Mouse (Mus musculus): Measurements from ENCODE around the gene Rbm46. TPM values are rescaled to one million over a fixed set of nuclear protein-coding genes. Genes with fewer than 3 reads are reported as not detected.

Rbm46 gene
- 0.56 and 0.84 TPM in 2 replicates for polyA plus RNA-seq (2015; fragmentation: Nextera tagmentation; extraction: Ambion mirVana)

- 21% methylated on average over 36 of the region's 36 CpGs for WGBS (ENCODE audit: insufficient replicate concordance)
- Histone ChIP-seq H3K36me3 (ENCODE audit: control insufficient read depth, insufficient read depth) (no peaks in the 10 kb centered on the region), H3K27me3 (ENCODE audit: control insufficient read depth, insufficient read depth, low read depth, low read length) (peaks cover 16% of the 10 kb centered on the region), H3K4me2 (ENCODE audit: low read depth, low read length) (peak within 1 kb of the TSS; percentile 47), H3K4me3 (ENCODE audit: low read depth, low read length) (peak within 1 kb of the TSS; percentile 36), H3K4me1 (ENCODE audit: control insufficient read depth, low read depth, low read length) (no peaks in the 10 kb centered on the region), H3K9ac (ENCODE audit: low read depth, low read length) (no peak within 1 kb of the TSS), H3K9me3 (replicated peaks; ENCODE audit: control insufficient read depth, low read length) (no peaks in the 10 kb centered on the region), H3K27ac (ENCODE audit: low read length) (no peak within 1 kb of the TSS)
- ATAC-seq (ENCODE audit: low read depth) = peak; percentile 51; the same call in 1 of the 2 replicates
These were observed at the start of gene Rbm46 for GRCm38 (mm10) chr3:82876372-82876739. Rbm46 (minus strand) TSS chr3:82876483.

- Histone ChIP-seq H3K4me3 (ENCODE audit: low read depth, low read length) (no peak overlapping the region), H3K4me2 (ENCODE audit: low read depth, low read length) (no peak overlapping the region), H3K9me3 (replicated peaks; ENCODE audit: control insufficient read depth, low read length) (no peaks in the 10 kb centered on the region), H3K27ac (ENCODE audit: low read length) (no peak overlapping the region), H3K27me3 (ENCODE audit: control insufficient read depth, insufficient read depth, low read depth, low read length) (no peaks in the 10 kb centered on the region), H3K9ac (ENCODE audit: low read depth, low read length) (no peak overlapping the region), H3K36me3 (ENCODE audit: control insufficient read depth, insufficient read depth) (no peaks in the 10 kb centered on the region), H3K4me1 (ENCODE audit: control insufficient read depth, low read depth, low read length) (no peaks in the 10 kb centered on the region)
- WGBS (ENCODE audit: insufficient replicate concordance) = 34% methylated on average over 1 of the region's 1 CpGs
- no peak for ATAC-seq (ENCODE audit: low read depth)
These were observed 39.3 kb upstream of the Rbm46 start for GRCm38 (mm10) chr3:82915632-82916031.

- ATAC-seq (ENCODE audit: low read depth) = no peak
- no peak overlapping the region for H3K27ac ChIP-seq (ENCODE audit: low read length)
- no peaks in the 10 kb centered on the region for H3K36me3 ChIP-seq (ENCODE audit: control insufficient read depth, insufficient read depth)
- H3K9ac ChIP-seq (ENCODE audit: low read depth, low read length) = no peak overlapping the region
- H3K4me3 ChIP-seq (ENCODE audit: low read depth, low read length) = no peak overlapping the region
- no peaks in the 10 kb centered on the region for H3K4me1 ChIP-seq (ENCODE audit: control insufficient read depth, low read depth, low read length)
- no peak overlapping the region for H3K4me2 ChIP-seq (ENCODE audit: low read depth, low read length)
- 36% methylated on average over 2 of the region's 2 CpGs for WGBS (ENCODE audit: insufficient replicate concordance)
- H3K9me3 ChIP-seq (replicated peaks; ENCODE audit: control insufficient read depth, low read length) = no peaks in the 10 kb centered on the region
- H3K27me3 ChIP-seq (ENCODE audit: control insufficient read depth, insufficient read depth, low read depth, low read length) = peaks cover 9% of the 10 kb centered on the region
These were observed 32.4 kb upstream of the Rbm46 start for GRCm38 (mm10) chr3:82908671-82909070.

GRCm38 (mm10) chr3:82904211-82904908 is 28.1 kb upstream of the Rbm46 start:
- Histone ChIP-seq H3K27me3 (ENCODE audit: control insufficient read depth, insufficient read depth, low read depth, low read length) (peaks cover 19% of the 10 kb centered on the region), H3K4me1 (ENCODE audit: control insufficient read depth, low read depth, low read length) (no peaks in the 10 kb centered on the region), H3K9me3 (replicated peaks; ENCODE audit: control insufficient read depth, low read length) (no peaks in the 10 kb centered on the region), H3K4me3 (ENCODE audit: low read depth, low read length) (peak overlapping the region; percentile 38), H3K27ac (ENCODE audit: low read length) (no peak overlapping the region), H3K4me2 (ENCODE audit: low read depth, low read length) (peak overlapping the region; percentile 53), H3K9ac (ENCODE audit: low read depth, low read length) (no peak overlapping the region), H3K36me3 (ENCODE audit: control insufficient read depth, insufficient read depth) (no peaks in the 10 kb centered on the region)
- 2% methylated on average over 31 of the region's 31 CpGs for WGBS (ENCODE audit: insufficient replicate concordance)
- no peak for ATAC-seq (ENCODE audit: low read depth)

GRCm38 (mm10) chr3:82903613-82904205 is 27.4 kb upstream of the Rbm46 start, which contains the start of gene Lrat:
Lrat (minus strand) TSS chr3:82903973.
- Histone ChIP-seq H3K4me2 (ENCODE audit: low read depth, low read length) (peak within 1 kb of the TSS; percentile 53), H3K9me3 (replicated peaks; ENCODE audit: control insufficient read depth, low read length) (no peaks in the 10 kb centered on the region), H3K27me3 (ENCODE audit: control insufficient read depth, insufficient read depth, low read depth, low read length) (peaks cover 19% of the 10 kb centered on the region), H3K27ac (ENCODE audit: low read length) (no peak within 1 kb of the TSS), H3K4me1 (ENCODE audit: control insufficient read depth, low read depth, low read length) (no peaks in the 10 kb centered on the region), H3K9ac (ENCODE audit: low read depth, low read length) (no peak within 1 kb of the TSS), H3K4me3 (ENCODE audit: low read depth, low read length) (peak within 1 kb of the TSS; percentile 38), H3K36me3 (ENCODE audit: control insufficient read depth, insufficient read depth) (no peaks in the 10 kb centered on the region)
- peak; percentile 50 for ATAC-seq (ENCODE audit: low read depth)
- WGBS (ENCODE audit: insufficient replicate concordance) = 2% methylated on average over 35 of the region's 35 CpGs

- no peaks in the 10 kb centered on the region for H3K36me3 ChIP-seq (ENCODE audit: control insufficient read depth, insufficient read depth)
- H3K4me3 ChIP-seq (ENCODE audit: low read depth, low read length) = peak overlapping the region; percentile 38
- no peak overlapping the region for H3K27ac ChIP-seq (ENCODE audit: low read length)
- no peaks in the 10 kb centered on the region for H3K9me3 ChIP-seq (replicated peaks; ENCODE audit: control insufficient read depth, low read length)
- H3K27me3 ChIP-seq (ENCODE audit: control insufficient read depth, insufficient read depth, low read depth, low read length) = peaks cover 19% of the 10 kb centered on the region
- H3K4me2 ChIP-seq (ENCODE audit: low read depth, low read length) = peak overlapping the region; percentile 53
- no peak overlapping the region for H3K9ac ChIP-seq (ENCODE audit: low read depth, low read length)
- ATAC-seq (ENCODE audit: low read depth) = no peak
- H3K4me1 ChIP-seq (ENCODE audit: control insufficient read depth, low read depth, low read length) = no peaks in the 10 kb centered on the region
- 14% methylated on average over 20 of the region's 20 CpGs for WGBS (ENCODE audit: insufficient replicate concordance)
These were observed 26.7 kb upstream of the Rbm46 start for GRCm38 (mm10) chr3:82902757-82903612.

GRCm38 (mm10) chr3:82888842-82889241 is 12.6 kb upstream of the Rbm46 start:
- Histone ChIP-seq H3K9ac (ENCODE audit: low read depth, low read length) (no peak overlapping the region), H3K36me3 (ENCODE audit: control insufficient read depth, insufficient read depth) (no peaks in the 10 kb centered on the region), H3K4me2 (ENCODE audit: low read depth, low read length) (no peak overlapping the region), H3K27me3 (ENCODE audit: control insufficient read depth, insufficient read depth, low read depth, low read length) (no peaks in the 10 kb centered on the region), H3K4me3 (ENCODE audit: low read depth, low read length) (no peak overlapping the region), H3K27ac (ENCODE audit: low read length) (no peak overlapping the region), H3K4me1 (ENCODE audit: control insufficient read depth, low read depth, low read length) (no peaks in the 10 kb centered on the region), H3K9me3 (replicated peaks; ENCODE audit: control insufficient read depth, low read length) (no peaks in the 10 kb centered on the region)
- no peak for ATAC-seq (ENCODE audit: low read depth)
- 20% methylated on average over 2 of the region's 2 CpGs for WGBS (ENCODE audit: insufficient replicate concordance)

- Histone ChIP-seq H3K9ac (ENCODE audit: low read depth, low read length) (no peak overlapping the region), H3K27me3 (ENCODE audit: control insufficient read depth, insufficient read depth, low read depth, low read length) (peaks cover 16% of the 10 kb centered on the region), H3K4me2 (ENCODE audit: low read depth, low read length) (no peak overlapping the region), H3K4me3 (ENCODE audit: low read depth, low read length) (no peak overlapping the region), H3K4me1 (ENCODE audit: control insufficient read depth, low read depth, low read length) (no peaks in the 10 kb centered on the region), H3K9me3 (replicated peaks; ENCODE audit: control insufficient read depth, low read length) (no peaks in the 10 kb centered on the region), H3K27ac (ENCODE audit: low read length) (no peak overlapping the region), H3K36me3 (ENCODE audit: control insufficient read depth, insufficient read depth) (no peaks in the 10 kb centered on the region)
- ATAC-seq (ENCODE audit: low read depth) = no peak
- WGBS (ENCODE audit: insufficient replicate concordance) = 4% methylated on average over 4 of the region's 4 CpGs
These were observed 975 bp upstream of the Rbm46 start for GRCm38 (mm10) chr3:82877258-82877657.

Data from liver, embryonic 16.5 days (tissue).